Mouse (Mus musculus) CH12.LX (cell line): ENCODE measurements around the gene Neu4. TPM values are rescaled to one million over a fixed set of nuclear protein-coding genes. Genes with fewer than 3 reads are reported as not detected.

ENCODE experiments used
- DNase-seq: peaks from one replicate; pipeline ENCODE4 v3.0.0-alpha.2; 2013; ENCODE audit errors: extremely low read depth
- H3K27ac ChIP-seq: 2 replicates; pipeline ENCODE4 v1.5.1; 2012; ENCODE audit warnings: low read depth, mild to moderate bottlenecking, control low read depth, moderate library complexity; ENCODE audit not compliant: insufficient read depth
- H3K27me3 ChIP-seq: replicated peaks from 2 replicates; pipeline ENCODE3; 2012; ENCODE audit warnings: inconsistent platforms
- H3K36me3 ChIP-seq, 2 experiments: replicated peaks in 1 of 2; 2 replicates each; pipeline versions ENCODE3 to v1.6.1; 2012; ENCODE audit warnings: inconsistent platforms in 1 of 2, low read length in 1 of 2, mild to moderate bottlenecking in 1 of 2, mixed read lengths in 1 of 2, moderate library complexity in 1 of 2; ENCODE audit not compliant: control insufficient read depth in 1 of 2, insufficient read depth in 1 of 2
- H3K4me1 ChIP-seq, 2 experiments: 2 replicates each; pipeline ENCODE4 v1.6.1; 2012; ENCODE audit warnings: inconsistent platforms in 1 of 2, moderate library complexity in 1 of 2; ENCODE audit not compliant: insufficient read depth in 2 of 2, control insufficient read depth in 1 of 2
- H3K4me2 ChIP-seq: 2 replicates; pipeline ENCODE4 v1.6.1; 2012; ENCODE audit warnings: low read depth, mild to moderate bottlenecking, control low read depth; ENCODE audit not compliant: poor library complexity, insufficient read depth, severe bottlenecking
- H3K4me3 ChIP-seq, 3 experiments: fragments of 150-350 bp in 1 of 3; sonication (generic) in 1 of 3; replicated peaks in 1 of 3; 2 replicates each; pipeline versions ENCODE3 to v1.5.1; 2011 to 2012; ENCODE audit warnings: low read depth in 2 of 3, low read length in 2 of 3, mild to moderate bottlenecking in 2 of 3, moderate library complexity in 2 of 3, control low read depth in 1 of 3, improper control_type of control experiment in 1 of 3, inconsistent platforms in 1 of 3, mixed read lengths in 1 of 3; ENCODE audit not compliant: poor library complexity in 1 of 3
- H3K79me2 ChIP-seq: replicated peaks from 2 replicates; pipeline ENCODE4 v1.6.1; 2012; ENCODE audit warnings: mild to moderate bottlenecking, moderate library complexity; ENCODE audit not compliant: control insufficient read depth, poor library complexity, insufficient read depth, severe bottlenecking; ENCODE audit errors: extremely low read depth
- H3K9ac ChIP-seq: 2 replicates; pipeline ENCODE4 v1.6.1; 2012; ENCODE audit warnings: low read depth, mild to moderate bottlenecking, control low read depth, moderate library complexity; ENCODE audit not compliant: insufficient read depth
- H3K9me3 ChIP-seq: replicated peaks from 2 replicates; pipeline ENCODE3; 2012; ENCODE audit warnings: low read length, inconsistent platforms, mixed read lengths
- BHLHE40 ChIP-seq: IDR thresholded peaks from 2 replicates; pipeline ENCODE4 v1.6.1; 2011; ENCODE audit warnings: mild to moderate bottlenecking, low read depth, low read length, improper control_type of control experiment
- CHD2 ChIP-seq: IDR thresholded peaks from 2 replicates; pipeline ENCODE4 v1.6.1; 2011; ENCODE audit warnings: low read length, improper control_type of control experiment
- EP300 ChIP-seq: IDR thresholded peaks from 2 replicates; pipeline ENCODE4 v1.6.1; 2011; ENCODE audit warnings: low read length, improper control_type of control experiment
- ETS1 ChIP-seq: conservative IDR thresholded peaks from 2 replicates; pipeline ENCODE4 v1.6.1; 2012; ENCODE audit warnings: low read depth, mild to moderate bottlenecking, inconsistent platforms, low read length, improper control_type of control experiment, moderate library complexity
- IRF4 ChIP-seq: IDR thresholded peaks from 2 replicates; pipeline ENCODE4 v1.6.1; 2014; ENCODE audit warnings: low read depth, mild to moderate bottlenecking, inconsistent platforms, low read length, improper control_type of control experiment
- JUN ChIP-seq: IDR thresholded peaks from 2 replicates; pipeline ENCODE4 v1.6.1; 2011; ENCODE audit warnings: low read depth, mild to moderate bottlenecking, low read length, improper control_type of control experiment, moderate library complexity; ENCODE audit not compliant: insufficient read depth
- KAT2A ChIP-seq: IDR thresholded peaks from 2 replicates; pipeline ENCODE4 v1.6.1; 2012; ENCODE audit warnings: low read length, improper control_type of control experiment, inconsistent platforms; ENCODE audit not compliant: insufficient replicate concordance
- MEF2A ChIP-seq: IDR thresholded peaks from 2 replicates; pipeline ENCODE4 v1.6.1; 2014; ENCODE audit warnings: low read depth, mild to moderate bottlenecking, inconsistent platforms, low read length, improper control_type of control experiment, borderline replicate concordance
- MXI1 ChIP-seq: IDR thresholded peaks from 2 replicates; pipeline ENCODE4 v1.6.1; 2011; ENCODE audit warnings: mild to moderate bottlenecking, low read depth, low read length, improper control_type of control experiment
- MYC ChIP-seq: IDR thresholded peaks from 2 replicates; pipeline ENCODE4 v1.6.1; 2011; ENCODE audit warnings: low read depth, mild to moderate bottlenecking, improper control_type of control experiment, low read length
- NELFE ChIP-seq: IDR thresholded peaks from 2 replicates; pipeline ENCODE4 v1.6.1; 2011; ENCODE audit warnings: low read depth, low read length, improper control_type of control experiment
- NRF1 ChIP-seq: IDR thresholded peaks from 2 replicates; pipeline ENCODE4 v1.6.1; 2014; ENCODE audit warnings: low read depth, mild to moderate bottlenecking, inconsistent platforms, low read length, improper control_type of control experiment, moderate library complexity
- RCOR1 ChIP-seq: conservative IDR thresholded peaks from 2 replicates; pipeline ENCODE4 v1.6.1; 2012; ENCODE audit warnings: low read depth, mild to moderate bottlenecking, inconsistent platforms, low read length, improper control_type of control experiment
- TBP ChIP-seq: conservative IDR thresholded peaks from 2 replicates; pipeline ENCODE4 v1.6.1; 2011; ENCODE audit warnings: low read depth, low read length, improper control_type of control experiment
- TCF12 ChIP-seq: IDR thresholded peaks from 2 replicates; pipeline ENCODE4 v1.6.1; 2014; ENCODE audit warnings: low read depth, mild to moderate bottlenecking, inconsistent platforms, low read length, improper control_type of control experiment
- USF2 ChIP-seq: conservative IDR thresholded peaks from 2 replicates; pipeline ENCODE4 v1.6.1; 2011; ENCODE audit warnings: low read depth, low read length, improper control_type of control experiment
- ZC3H11A ChIP-seq: IDR thresholded peaks from 2 replicates; pipeline ENCODE4 v1.6.1; 2012; ENCODE audit warnings: low read depth, mild to moderate bottlenecking, inconsistent platforms, low read length, improper control_type of control experiment
- ZKSCAN1 ChIP-seq: IDR thresholded peaks from 2 replicates; pipeline ENCODE4 v1.6.1; 2012; ENCODE audit warnings: low read depth, inconsistent platforms, low read length, improper control_type of control experiment, borderline replicate concordance
- ZNF384 ChIP-seq: IDR thresholded peaks from 2 replicates; pipeline ENCODE4 v1.6.1; 2012; ENCODE audit warnings: low read depth, low read length, improper control_type of control experiment, inconsistent platforms
- dilution Hi-C: fragments of 300-500 bp; cut with MboI; formaldehyde crosslinking; loops from 2 replicates; pipeline ENCODE4 v1.14.3; 2020; ENCODE audit warnings: low sequenced_read_pairs; ENCODE audit not compliant: extremely low pct_unique_long_range_greater_than_20kb, extremely low pct_ligation_motif_present
- in situ Hi-C: fragments of 300-500 bp; cut with MboI; formaldehyde crosslinking; loops from 3 replicates; pipeline ENCODE4 v1.14.3; 2019; ENCODE audit warnings: low sequenced_read_pairs, low pct_ligation_motif_present, low pct_unique_long_range_greater_than_20kb, mixed read lengths
- polyA plus RNA-seq: library from polyadenylated mRNA; unstranded; fragments of >175 nt; gene quantifications from 2 replicates; pipeline ENCODE4 v1.2.1, GENCODE M21; 2012; ENCODE audit warnings: low read depth; ENCODE audit not compliant: insufficient read length
- total RNA-seq, 2 experiments: library from RNA; depleted of rRNA; stranded (reverse); fragments of 300-350 nt in 1 of 2; fragments of >200 nt in 1 of 2; gene quantifications; 2 replicates each; pipeline ENCODE4 v1.2.3; 2012 to 2014

Neu4 gene
- total and polyA plus RNA-seq, 3 experiments, result not detected

GRCm38 (mm10) chr1:94053530-94054216, 33.4 kb downstream of the Neu4 start:
- DNase-seq, result peak; percentile 79
- Histone ChIP-seq H3K4me1 (peaks cover 19 to 63% of the 10 kb centered on the region in 2 experiments), H3K27ac (peak overlapping the region; percentile 65), H3K9ac (no peak overlapping the region), H3K4me2 (peak overlapping the region; percentile 59), H3K27me3 (no peaks in the 10 kb centered on the region), H3K36me3 (peaks cover 0 to 4% of the 10 kb centered on the region in 2 experiments), H3K9me3 (no peaks in the 10 kb centered on the region), H3K4me3 (no peak overlapping the region), H3K79me2 (peaks cover 8% of the 10 kb centered on the region)
- dilution Hi-C loops (no loop called here), in situ Hi-C loops (no loop called here)
- TF ChIP-seq ETS1 (peak; percentile 93), NRF1 (no peak), ZNF384 (peak; percentile 31), BHLHE40 (peak; percentile 67), JUN (peak; percentile 30; the same call in 1 of the 2 replicates), IRF4 (peak; percentile 93), NELFE (no peak), EP300 (peak; percentile 70), MXI1 (0 out of 2 replicates have a peak, but pooled peaks have one; percentile 26), RCOR1 (no peak), TCF12 (peak; percentile 92), MEF2A (peak; percentile 99), CHD2 (no peak)

GRCm38 (mm10) chr1:94054481-94054880, 34.2 kb downstream of the Neu4 start:
- Histone ChIP-seq H3K4me2 (no peak overlapping the region), H3K79me2 (peaks cover 5% of the 10 kb centered on the region; the same call in 1 of the 2 replicates), H3K27ac (no peak overlapping the region), H3K27me3 (no peaks in the 10 kb centered on the region), H3K36me3 (no peaks in the 10 kb centered on the region), H3K4me1 (peaks cover 19 to 60% of the 10 kb centered on the region in 2 experiments), H3K9me3 (no peaks in the 10 kb centered on the region), H3K4me3 (no peak overlapping the region), H3K9ac (no peak overlapping the region)
- no peak for TF ChIP-seq KAT2A
- TF ChIP-seq MYC, result no peak
- no peak for TF ChIP-seq ETS1
- no peak for TF ChIP-seq USF2
- no peak for TF ChIP-seq TBP
- TF ChIP-seq RCOR1, result no peak
- no peak for TF ChIP-seq MXI1
- TF ChIP-seq ZKSCAN1, result no peak
- no peak for TF ChIP-seq NELFE
- TF ChIP-seq ZC3H11A, result no peak
- DNase-seq, result no peak
- dilution Hi-C loops (no loop called here), in situ Hi-C loops (no loop called here)
